Mouse (Mus musculus): ENCODE results near the gene Cfap73. TPM values are rescaled to one million over a fixed set of nuclear protein-coding genes. Genes with fewer than 3 reads are reported as not detected.

Cfap73 gene
- total RNA-seq, 2 experiments from 2014 or later: not detected

DNA sequence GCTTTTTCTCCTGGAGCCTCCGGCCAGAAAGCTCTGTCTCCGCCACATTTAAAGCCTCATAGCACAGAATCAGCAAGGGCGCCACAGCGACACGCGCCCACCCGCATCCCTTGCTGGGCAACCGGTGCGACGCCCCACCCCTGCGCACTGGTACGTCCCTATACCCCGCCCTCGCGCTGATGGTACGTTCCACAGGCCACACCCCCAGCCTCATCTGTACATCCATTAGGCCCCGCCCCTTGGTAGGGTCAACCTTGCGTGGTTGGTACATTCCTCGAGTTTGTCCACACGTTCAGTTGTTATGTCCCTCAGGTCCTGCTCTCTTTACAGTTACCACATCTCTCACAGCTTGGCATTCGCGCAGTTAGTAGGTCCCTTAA, 21.6 kb downstream of the Cfap73 start, which contains the start of the genes Rita1 and Ddx54:
Rita1 (minus strand) TSS at position 148 of the 380 bp plus-strand sequence.
Ddx54 (plus strand) TSS at position 298 of the 380 bp plus-strand sequence.
- DNase-seq: peak; percentile 98

DNA sequence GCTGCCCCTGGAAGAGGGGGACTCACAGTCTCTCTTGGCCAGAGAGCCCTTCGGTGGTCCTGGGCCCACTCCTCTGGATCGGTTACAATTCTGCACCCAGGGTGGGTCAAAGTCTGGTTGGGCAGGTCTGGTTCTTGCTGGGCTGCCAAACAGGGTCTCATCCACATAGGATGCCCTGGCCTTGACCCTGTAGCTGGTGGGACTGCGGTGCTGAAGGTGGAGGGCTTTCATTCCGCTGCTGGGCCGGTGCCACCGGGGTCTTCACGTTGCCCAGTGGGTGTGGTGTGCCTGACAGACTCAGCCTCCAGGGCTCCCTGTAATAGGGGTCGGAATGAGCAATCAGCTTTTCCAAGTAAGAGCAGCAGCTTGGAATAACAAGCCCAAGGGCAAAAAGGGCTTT, 22.6 kb downstream of the Cfap73 start:
- DNase-seq: no peak

- no peak for DNase-seq
These were observed 23.1 kb downstream of the Cfap73 start for GRCm38 (mm10) chr5:120610906-120611305.

DNA sequence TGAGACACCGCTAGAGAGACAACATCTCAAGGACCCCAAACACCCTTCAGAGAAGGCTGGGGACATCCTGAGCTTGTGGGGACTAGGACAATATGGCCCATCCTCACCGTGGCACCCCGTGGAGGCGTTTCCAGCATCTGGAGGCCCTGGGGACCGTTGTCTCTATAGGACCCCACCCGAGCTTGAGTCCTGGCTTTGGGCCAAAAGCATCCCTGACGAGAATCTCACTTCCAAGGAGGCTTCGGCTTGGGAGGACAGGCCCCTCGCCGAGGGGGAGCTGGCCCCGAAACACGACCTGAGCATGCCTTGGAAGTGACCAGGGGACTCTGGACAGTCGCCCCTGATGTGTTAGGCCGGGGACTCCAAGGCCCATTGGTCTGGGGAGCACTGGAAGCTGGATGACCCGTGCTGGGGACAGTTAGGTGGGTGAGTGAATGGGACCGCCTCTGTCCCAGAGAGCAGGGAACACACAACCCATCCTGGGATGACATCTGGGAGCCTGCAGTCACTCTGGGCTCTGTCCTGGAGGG, 24.7 kb downstream of the Cfap73 start:
- DNase-seq: no peak

GRCm38 (mm10) chr5:120607335-120607734, 26.7 kb downstream of the Cfap73 start:
- no peak for DNase-seq

DNA sequence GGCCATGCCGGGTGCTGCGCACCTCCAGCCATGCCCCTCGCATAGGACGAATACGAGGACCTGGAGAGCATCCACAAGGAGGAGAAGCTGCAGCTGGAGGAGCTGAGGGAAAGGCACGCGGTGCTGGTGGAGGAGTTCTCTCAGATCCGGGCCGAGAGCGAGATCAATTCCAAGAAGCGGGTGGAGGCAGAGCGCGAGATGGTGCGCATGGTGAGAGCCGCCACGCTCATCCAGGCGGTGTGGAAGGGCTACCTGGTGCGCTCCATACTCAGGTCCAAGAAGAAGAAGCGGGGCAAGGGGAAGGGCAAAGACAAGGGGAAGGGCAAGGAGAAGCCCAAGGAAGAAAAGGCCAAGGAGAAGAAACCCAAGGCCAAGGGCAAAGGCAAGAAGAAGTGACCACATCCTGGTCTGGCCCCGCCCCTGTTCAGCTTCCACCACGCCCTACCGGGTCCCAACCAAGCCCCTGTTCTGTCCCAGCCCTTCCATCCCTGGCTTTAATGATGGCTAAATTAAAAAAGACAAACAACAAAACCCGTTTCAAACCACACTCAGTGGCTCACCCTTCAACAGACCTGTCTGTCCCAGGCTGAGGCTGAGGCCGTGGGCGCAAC, 27.3 kb downstream of the Cfap73 start:
- no peak for DNase-seq

DNA sequence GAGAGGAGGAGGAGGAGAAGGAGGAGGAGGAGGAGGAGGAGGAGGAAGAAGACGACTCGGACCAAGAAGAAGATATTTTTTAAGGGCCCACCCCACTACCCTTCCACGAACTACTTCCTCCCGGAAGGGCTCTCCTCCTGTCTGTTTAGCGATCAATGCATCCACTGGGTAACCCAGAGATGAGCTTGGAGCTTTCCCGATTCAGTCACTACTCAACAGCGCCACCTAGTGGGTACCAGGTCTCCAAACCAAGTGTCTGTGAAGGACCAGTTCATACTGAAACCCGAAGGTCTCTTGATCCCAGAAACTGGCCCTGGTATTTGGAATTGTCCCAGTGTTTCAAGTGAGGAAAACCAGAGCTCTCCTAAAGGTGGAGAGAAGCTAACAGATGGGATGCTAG, 28.3 kb downstream of the Cfap73 start:
- peak; percentile 94 for DNase-seq

- DNase-seq: no peak
These were observed 28.8 kb downstream of the Cfap73 start for GRCm38 (mm10) chr5:120605241-120605661.

- DNase-seq: peak; percentile 88
These were observed 29.2 kb downstream of the Cfap73 start for GRCm38 (mm10) chr5:120604839-120605238.

- DNase-seq: no peak
These were observed 30.5 kb downstream of the Cfap73 start for GRCm38 (mm10) chr5:120603515-120603914.

DNA sequence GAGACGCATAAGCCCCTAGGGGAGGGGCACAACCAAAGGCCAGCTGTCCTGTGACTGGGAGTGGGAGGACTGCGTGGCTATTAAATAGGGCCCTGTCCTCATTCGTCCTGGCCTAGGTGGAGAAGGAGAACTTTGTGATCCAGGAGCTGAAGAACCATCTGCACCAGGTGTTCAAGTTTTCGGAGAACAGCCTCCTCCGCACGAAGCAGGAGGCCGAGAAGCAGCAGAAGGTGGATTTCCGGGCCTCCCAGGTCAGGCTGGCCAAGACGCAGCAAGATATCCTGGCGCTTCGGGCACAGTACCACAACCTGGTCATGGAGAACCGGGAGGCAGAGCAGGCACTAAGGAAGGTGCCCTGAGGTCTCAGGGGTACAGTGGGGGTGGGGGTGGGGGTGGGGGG, 31.8 kb downstream of the Cfap73 start:
- DNase-seq: no peak

DNA sequence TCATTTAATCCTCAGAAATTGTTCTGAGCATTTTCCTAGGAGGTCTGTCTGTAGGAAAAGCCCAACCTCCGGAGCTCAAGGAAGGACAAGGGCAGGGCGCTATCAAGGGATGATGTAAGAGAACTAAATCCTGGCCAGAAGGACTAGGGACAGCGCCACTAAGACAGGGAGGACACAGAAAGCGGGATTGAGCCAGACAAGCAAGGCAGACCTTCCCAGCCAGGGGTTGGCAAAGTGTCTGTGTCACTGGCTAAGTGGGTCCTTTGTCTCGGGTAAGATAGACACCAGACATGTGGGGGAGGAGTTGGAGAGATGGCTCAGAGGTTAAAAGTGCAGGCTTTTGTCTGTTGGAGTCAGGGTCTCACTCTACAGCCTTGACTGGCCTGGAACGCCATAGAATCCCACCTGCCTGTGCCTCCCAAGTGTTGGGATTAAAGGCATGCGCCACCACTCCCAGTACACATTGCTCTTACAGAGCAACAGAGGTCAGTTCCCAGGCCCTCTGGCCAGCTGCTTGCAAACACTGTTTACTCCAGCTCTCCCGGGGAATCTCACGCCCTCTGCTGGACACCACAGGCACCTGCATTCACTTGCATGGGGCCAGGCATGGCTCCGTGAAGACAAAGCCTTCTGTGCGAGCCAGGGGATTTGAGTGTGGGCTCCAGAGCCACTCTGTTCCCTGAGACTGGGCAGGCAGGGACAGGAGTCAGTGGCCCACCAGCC, 32.9 kb downstream of the Cfap73 start:
- no peak for DNase-seq

DNA sequence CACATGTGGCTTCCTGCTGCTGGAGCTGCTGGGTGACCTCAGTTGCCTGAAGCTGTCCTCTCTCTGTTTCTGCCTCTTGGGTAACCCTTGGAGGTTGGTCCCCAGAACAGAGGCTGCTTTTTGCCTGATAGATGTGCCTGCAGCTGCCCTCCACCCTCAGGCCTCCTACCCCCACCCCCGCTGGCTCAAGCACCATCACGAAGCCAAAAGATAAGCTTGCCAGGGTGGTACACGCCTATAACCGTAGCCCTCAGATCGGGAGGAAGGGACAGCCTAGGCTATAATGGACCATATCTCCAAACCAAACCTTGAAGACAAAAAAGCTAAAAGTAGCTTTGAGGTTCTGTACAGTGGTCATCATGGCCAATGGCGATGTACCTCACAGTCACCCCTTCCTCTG, 34.4 kb downstream of the Cfap73 start:
- no peak for DNase-seq

DNA sequence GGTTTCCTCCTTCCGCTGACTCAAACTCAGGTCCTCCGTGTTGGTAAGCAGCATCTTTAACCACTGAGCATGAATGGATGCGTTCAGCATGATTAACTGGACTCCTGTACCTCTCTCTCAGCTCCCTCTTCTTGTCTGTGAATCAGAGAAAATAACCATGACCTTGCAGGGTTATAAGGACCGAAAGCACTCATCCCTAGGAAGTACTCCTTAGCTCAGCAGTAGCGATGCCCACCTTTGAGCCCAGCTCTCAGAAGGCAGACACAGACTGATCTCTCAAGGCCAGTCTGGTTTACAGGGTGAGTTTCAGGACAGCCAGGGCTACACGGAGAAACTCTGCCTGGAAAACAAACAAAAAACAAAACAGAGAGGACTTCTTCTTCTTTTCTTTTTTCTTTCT, 39.5 kb downstream of the Cfap73 start:
- no peak for DNase-seq

DNA sequence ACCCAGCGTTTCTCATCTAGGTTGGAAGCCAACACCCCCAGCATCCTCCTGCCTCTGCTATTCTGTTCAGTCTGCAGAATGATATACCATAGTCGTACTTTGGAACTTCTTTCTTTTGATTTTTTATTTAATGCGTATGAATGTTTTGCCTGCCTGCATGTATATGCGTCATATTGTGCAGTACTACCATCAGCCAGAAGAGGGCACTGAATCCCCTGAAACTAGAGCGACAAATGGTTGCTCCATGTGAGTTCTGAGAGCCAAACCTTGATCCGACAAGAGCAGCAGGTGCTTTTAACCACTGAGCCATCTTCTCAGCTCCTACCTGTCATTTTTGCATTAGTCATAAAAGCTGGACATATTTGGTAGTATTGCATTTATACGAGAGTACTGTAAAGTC, 41.9 kb downstream of the Cfap73 start:
- DNase-seq: no peak

GRCm38 (mm10) chr5:120590356-120591010, 43.6 kb downstream of the Cfap73 start:
- DNase-seq: no peak

GRCm38 (mm10) chr5:120588569-120589094, 45.4 kb downstream of the Cfap73 start, which contains the start of the genes Tpcn1 and Iqcd:
Gene Tpcn1, minus strand, starts transcription at chr5:120588673.
Gene Iqcd, plus strand, starts transcription at chr5:120589016.
- peak; percentile 99 for DNase-seq

- no peak for DNase-seq
These were observed 46.0 kb downstream of the Cfap73 start for GRCm38 (mm10) chr5:120587940-120588568.

DNA sequence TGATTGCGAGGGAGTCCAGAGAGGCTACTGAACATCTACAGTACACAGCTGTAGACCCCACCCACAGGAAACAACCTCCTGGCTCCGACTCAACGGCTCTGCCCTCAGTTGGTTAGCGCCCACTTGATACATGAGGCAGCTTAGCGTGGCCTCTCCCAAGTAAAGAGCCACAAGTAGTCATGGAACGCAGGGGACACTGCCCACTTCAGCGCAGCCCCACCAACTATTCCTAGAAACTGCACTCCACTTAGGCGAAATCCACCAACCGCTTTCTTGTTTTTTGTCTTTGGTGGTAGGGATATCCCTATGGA, 46.5 kb downstream of the Cfap73 start:
- DNase-seq: peak; percentile 44

DNA sequence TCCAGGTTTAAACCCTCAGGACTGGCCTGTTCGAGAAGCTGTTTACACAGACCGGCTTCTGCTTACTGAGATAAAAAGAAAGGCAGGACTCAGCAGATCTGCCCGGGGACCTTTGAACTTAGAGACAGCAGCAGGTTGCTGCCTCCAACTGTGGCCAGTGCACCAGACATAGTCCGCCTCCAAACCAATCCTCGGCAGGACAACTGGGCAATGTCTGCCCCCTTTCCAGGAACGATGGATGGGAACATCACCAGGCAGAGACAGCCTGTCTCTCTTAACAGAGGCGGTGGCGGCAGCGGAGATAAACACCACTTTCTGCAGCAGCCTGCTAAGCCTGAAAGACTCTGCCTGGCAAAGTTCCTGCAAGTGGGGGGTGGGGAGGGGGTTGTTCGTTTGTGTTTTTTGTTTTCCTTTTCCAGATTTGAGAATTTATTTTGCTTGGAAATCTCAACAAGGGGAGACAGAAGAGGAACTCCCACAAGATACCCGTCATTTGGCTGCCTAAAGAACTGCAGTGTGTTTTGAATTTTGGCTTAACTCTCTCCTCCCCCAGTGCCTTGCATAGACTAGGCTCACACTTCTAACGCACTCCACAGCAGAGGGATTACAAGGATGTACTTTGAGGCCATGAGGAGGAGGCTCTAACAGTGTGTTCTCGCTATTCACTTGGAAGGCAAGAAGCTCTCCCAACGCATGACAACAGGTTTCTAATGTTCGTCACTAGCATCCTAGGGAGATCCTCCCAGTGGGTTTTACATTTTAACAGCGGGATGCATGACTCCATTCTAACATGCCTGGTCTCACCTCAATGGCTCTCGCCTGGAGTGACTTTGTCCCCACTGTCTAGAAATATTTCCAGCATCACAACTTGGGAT, 47.1 kb downstream of the Cfap73 start:
- peak; percentile 51 for DNase-seq

DNA sequence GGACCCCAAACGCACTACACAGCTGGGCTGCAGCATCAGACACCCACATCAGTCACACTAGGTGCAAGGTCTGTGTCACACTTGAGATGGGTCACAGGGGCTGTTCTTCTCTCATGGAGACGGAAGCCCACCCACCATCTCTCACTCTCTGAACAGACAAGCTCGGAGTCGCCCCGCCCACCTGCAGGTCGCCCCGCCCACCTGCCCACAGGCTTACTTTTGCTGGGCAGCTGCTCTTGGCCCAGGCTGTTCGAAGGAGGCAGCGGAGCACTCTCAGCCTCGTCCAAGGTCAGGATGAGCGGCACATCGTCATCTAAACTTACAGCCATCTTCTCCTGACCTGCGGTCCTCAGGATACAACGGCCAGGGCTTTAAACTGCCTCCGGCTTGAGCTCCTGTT, 49.1 kb downstream of the Cfap73 start:
- no peak for DNase-seq

GRCm38 (mm10) chr5:120583511-120583910, 50.5 kb downstream of the Cfap73 start:
- no peak for DNase-seq
